In the genomic region with DNA sequence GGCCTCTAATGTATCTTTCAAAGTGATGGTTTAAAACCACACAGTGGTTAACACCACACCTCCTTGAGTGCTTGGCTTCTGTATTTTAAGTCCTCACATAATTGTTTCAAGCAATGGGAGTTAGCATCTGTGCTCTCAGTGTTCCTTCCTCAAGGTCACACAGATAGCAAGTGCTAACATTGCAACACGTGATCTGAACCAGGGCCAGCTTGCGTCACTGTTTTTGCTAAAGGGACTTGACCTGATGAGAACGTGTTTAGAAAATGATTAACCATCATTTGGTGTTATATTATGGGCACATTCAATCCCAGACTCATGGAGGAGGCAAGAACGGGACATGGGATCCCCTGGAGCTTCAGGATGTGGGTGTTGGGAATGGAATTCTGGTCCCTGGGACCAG, we compare ENCODE assay signal across 11 mouse cellular contexts. TPM values are rescaled to one million over a fixed set of nuclear protein-coding genes. Genes with fewer than 3 reads are reported as not detected.
DNase-seq lines count a peak whose midpoint lies in the region; ATAC-seq and TF ChIP-seq lines count a peak whose summit lies in the region.
"Had no signal": no experiment of that assay in that cellular context is flagged by ENCODE, and none has a peak within 500 bp of the region (broad histone marks: within the 10 kb centered on the region; RNA-seq: fewer than 3 reads in every experiment).

No protein-coding gene starts in this region.

- H3K4me1 ChIP-seq in heart, embryonic 11.5 days (ENCODE audit: control insufficient read depth, insufficient read depth, low read length): peaks cover 14% of the 10 kb centered on the region
- peaks cover 17% of the 10 kb centered on the region for H3K4me1 ChIP-seq in liver, embryonic 16.5 days (ENCODE audit: control insufficient read depth, low read depth, low read length)
- no peaks in the 10 kb centered on the region; the same call in 1 of the 2 replicates for H3K4me1 ChIP-seq in stomach, postnatal 0 days (replicated peaks; ENCODE audit: control insufficient read depth, insufficient read depth)
- H3K4me1 ChIP-seq: embryonic facial prominence, embryonic 15.5 days had no signal

- no peaks in the 10 kb centered on the region for H3K9me3 ChIP-seq in heart, embryonic 11.5 days (replicated peaks; ENCODE audit: control insufficient read depth, low read length)
- H3K9me3 ChIP-seq in liver, embryonic 16.5 days (replicated peaks; ENCODE audit: control insufficient read depth, low read length): no peaks in the 10 kb centered on the region
- H3K9me3 ChIP-seq in stomach, postnatal 0 days (ENCODE audit: control insufficient read depth, low read length): no peaks in the 10 kb centered on the region
- H3K9me3 ChIP-seq: embryonic facial prominence, embryonic 15.5 days had no signal

- no peak for ATAC-seq in heart, embryonic 11.5 days (replicated peaks; ENCODE audit: insufficient number of reproducible peaks, low FRiP score, low TSS enrichment)
- ATAC-seq in liver, embryonic 16.5 days (ENCODE audit: low read depth): peak; percentile 72
- ATAC-seq in stomach, postnatal 0 days (ENCODE audit: low FRiP score, low TSS enrichment): peak; percentile 80
- ATAC-seq in megakaryocyte-erythroid progenitor cell, adult 5-6 weeks (replicated peaks; ENCODE audit: low FRiP score, low TSS enrichment, poor library complexity, severe bottlenecking): no peak
- ATAC-seq: hindbrain, postnatal 0 days had no signal

- H3K27ac ChIP-seq in heart, embryonic 11.5 days (ENCODE audit: low read depth, low read length): no peak overlapping the region
- H3K27ac ChIP-seq in liver, embryonic 16.5 days (ENCODE audit: low read length): peak overlapping the region; percentile 59
- H3K27ac ChIP-seq in stomach, postnatal 0 days (replicated peaks): no peak overlapping the region
- H3K27ac ChIP-seq: embryonic facial prominence, embryonic 15.5 days; hindbrain, postnatal 0 days had no signal

- no peaks in the 10 kb centered on the region for H3K27me3 ChIP-seq in heart, embryonic 11.5 days (ENCODE audit: control insufficient read depth, insufficient read depth, low read length)
- H3K27me3 ChIP-seq in liver, embryonic 16.5 days (ENCODE audit: control insufficient read depth, insufficient read depth, low read depth, low read length): no peaks in the 10 kb centered on the region
- no peaks in the 10 kb centered on the region for H3K27me3 ChIP-seq in stomach, postnatal 0 days (ENCODE audit: control insufficient read depth, insufficient read depth, low read length)
- H3K27me3 ChIP-seq: embryonic facial prominence, embryonic 15.5 days had no signal

- peak; percentile 86 to 87 for DNase-seq in heart, adult 18-20 months
- peak; percentile 74 for DNase-seq in heart, postnatal 4 days
- peak; percentile 75 for DNase-seq in stomach, postnatal 0 days (ENCODE audit: low spot score)
- DNase-seq in embryo, embryonic 11 days: no peak
- no peak for DNase-seq in right cerebral cortex, adult 18-20 months
- DNase-seq: lung, embryonic 14.5 days had no signal

- H3K4me3 ChIP-seq in heart, embryonic 11.5 days (ENCODE audit: low read depth, low read length): no peak overlapping the region
- no peak overlapping the region for H3K4me3 ChIP-seq in liver, embryonic 16.5 days (ENCODE audit: low read depth, low read length)
- no peak overlapping the region for H3K4me3 ChIP-seq in stomach, postnatal 0 days (ENCODE audit: low read depth, low read length)
- H3K4me3 ChIP-seq: embryonic facial prominence, embryonic 15.5 days had no signal

- no peak for TF ChIP-seq EP300 in stomach, postnatal 0 days (optimal IDR thresholded peaks at IDR 0.05)

- no peaks in the 10 kb centered on the region for H3K36me3 ChIP-seq in heart, embryonic 11.5 days (ENCODE audit: control insufficient read depth, insufficient read depth, low read length)
- no peaks in the 10 kb centered on the region for H3K36me3 ChIP-seq in liver, embryonic 16.5 days (ENCODE audit: control insufficient read depth, insufficient read depth)
- no peaks in the 10 kb centered on the region for H3K36me3 ChIP-seq in stomach, postnatal 0 days (ENCODE audit: control insufficient read depth, insufficient read depth, low read length)
- H3K36me3 ChIP-seq: embryonic facial prominence, embryonic 15.5 days had no signal

- TF ChIP-seq CTCF in stomach, postnatal 0 days (IDR thresholded peaks at IDR 0.05; ENCODE audit: low read depth): no peak

- no peak overlapping the region for H3K4me2 ChIP-seq in heart, embryonic 11.5 days
- no peak overlapping the region for H3K4me2 ChIP-seq in liver, embryonic 16.5 days (ENCODE audit: low read depth, low read length)
- no peak overlapping the region for H3K4me2 ChIP-seq in stomach, postnatal 0 days (replicated peaks; ENCODE audit: low read depth)
- H3K4me2 ChIP-seq: embryonic facial prominence, embryonic 15.5 days; lung, embryonic 14.5 days had no signal

- WGBS in heart, embryonic 11.5 days (ENCODE audit: insufficient replicate concordance): 50% methylated on average over 4 of the region's 4 CpGs
- 54% methylated on average over 4 of the region's 4 CpGs for WGBS in liver, embryonic 16.5 days (ENCODE audit: insufficient replicate concordance)
- WGBS in stomach, postnatal 0 days: 54% methylated on average over 4 of the region's 4 CpGs

- no peak overlapping the region for H3K9ac ChIP-seq in heart, embryonic 11.5 days (ENCODE audit: low read depth, low read length)
- H3K9ac ChIP-seq in liver, embryonic 16.5 days (ENCODE audit: low read depth, low read length): no peak overlapping the region
- H3K9ac ChIP-seq in stomach, postnatal 0 days (ENCODE audit: low read length): no peak overlapping the region
- H3K9ac ChIP-seq: embryonic facial prominence, embryonic 15.5 days; lung, embryonic 14.5 days had no signal

RNA-seq across cellular contexts. Expression of a gene that starts 17.3 kb away (rescaled TPM):
- total RNA-seq in heart, adult 18-20 months (2021): 10 to 100 TPM; 15.9 to 18.4 TPM
- polyA plus RNA-seq in heart, embryonic 11.5 days (2014; fragmentation: Nextera tagmentation; extraction: Ambion mirVana): 4.1 and 4.9 TPM in 2 replicates
- 10 to 100 TPM; 30.7 to 31.0 TPM for total RNA-seq in heart, postnatal 4 days (2021)
- polyA plus RNA-seq in liver, embryonic 16.5 days (2015; fragmentation: Nextera tagmentation; extraction: Ambion mirVana): 5.6 and 6.3 TPM in 2 replicates
- polyA plus RNA-seq in stomach, postnatal 0 days (2015; fragmentation: Nextera tagmentation; extraction: Ambion mirVana): 8.2 and 9.3 TPM in 2 replicates
- 15.7 and 29.5 TPM in 2 replicates for total RNA-seq in megakaryocyte-erythroid progenitor cell, adult 5-6 weeks (2014; fragmentation: Nextera tagmentation)
- 17.7 and 33.4 TPM in 2 replicates for total RNA-seq in megakaryocyte-erythroid progenitor cell, adult 5-6 weeks (2017)

Comparison
In these comparisons a context has a peak if more than half of its experiments do, and no peak if none do; other contexts are left out.
1. DNase-seq: peak in heart, adult 18-20 months (2 of 2), heart, postnatal 4 days (single experiment) and stomach, postnatal 0 days (single experiment); none in embryo, embryonic 11 days (single experiment) and right cerebral cortex, adult 18-20 months (single experiment).
2. ATAC-seq: peak in liver, embryonic 16.5 days (single experiment) and stomach, postnatal 0 days (single experiment); none in heart, embryonic 11.5 days (single experiment) and megakaryocyte-erythroid progenitor cell, adult 5-6 weeks (single experiment).